Mouse (Mus musculus): ENCODE data around the gene Arhgef7. TPM values are rescaled to one million over a fixed set of nuclear protein-coding genes. Genes with fewer than 3 reads are reported as not detected.

The Arhgef7 gene
- total and polyA plus RNA-seq, 2 experiments, result 12.4 to 15.8 TPM

GRCm38 (mm10) chr8:11700060-11701032 is 27.2 kb upstream of the Arhgef7 start:
- peak; percentile 63 for DNase-seq (ENCODE audit: extremely low read depth, low read depth, low spot score)
- no peaks in the 10 kb centered on the region for H3K27me3 ChIP-seq (ENCODE audit: control insufficient read depth, insufficient read depth, low read length)
- H3K27ac ChIP-seq (replicated peaks; ENCODE audit: insufficient read depth, low read depth, low read length), result no peak overlapping the region
- TF ChIP-seq CTCF (IDR thresholded peaks at IDR 0.05; ENCODE audit: low read depth, low read length) (peak; percentile 96), POLR2A (IDR thresholded peaks at IDR 0.05; ENCODE audit: extremely low read depth, insufficient read depth, low read length) (no peak)
- no peak overlapping the region for H3K9ac ChIP-seq (ENCODE audit: low read depth, low read length)
- peaks cover 4% of the 10 kb centered on the region for H3K4me1 ChIP-seq (ENCODE audit: control insufficient read depth, insufficient read depth, low read length)
- no peaks in the 10 kb centered on the region for H3K36me3 ChIP-seq (ENCODE audit: control insufficient read depth, insufficient read depth, low read length)
- 27% methylated on average over 26 of the region's 26 CpGs for WGBS
- no peaks in the 10 kb centered on the region for H3K79me2 ChIP-seq (ENCODE audit: control insufficient read depth, insufficient read depth, low read length)
- H3K4me3 ChIP-seq (ENCODE audit: insufficient read depth, low read depth, low read length), result no peak overlapping the region

- H3K4me1 ChIP-seq (ENCODE audit: control insufficient read depth, insufficient read depth, low read length), result peaks cover 4% of the 10 kb centered on the region
- H3K27me3 ChIP-seq (ENCODE audit: control insufficient read depth, insufficient read depth, low read length), result no peaks in the 10 kb centered on the region
- H3K79me2 ChIP-seq (ENCODE audit: control insufficient read depth, insufficient read depth, low read length), result no peaks in the 10 kb centered on the region
- H3K27ac ChIP-seq (replicated peaks; ENCODE audit: insufficient read depth, low read depth, low read length), result no peak within 1 kb of the TSS
- WGBS, result 51% methylated on average over 6 of the region's 6 CpGs
- TF ChIP-seq CTCF (IDR thresholded peaks at IDR 0.05; ENCODE audit: low read depth, low read length) (no peak), POLR2A (IDR thresholded peaks at IDR 0.05; ENCODE audit: extremely low read depth, insufficient read depth, low read length) (no peak)
- no peak within 1 kb of the TSS for H3K9ac ChIP-seq (ENCODE audit: low read depth, low read length)
- DNase-seq (ENCODE audit: extremely low read depth, low read depth, low spot score), result no peak
- H3K4me3 ChIP-seq (ENCODE audit: insufficient read depth, low read depth, low read length), result no peak within 1 kb of the TSS
- no peaks in the 10 kb centered on the region for H3K36me3 ChIP-seq (ENCODE audit: control insufficient read depth, insufficient read depth, low read length)
These were observed 26.5 kb upstream of the Arhgef7 start, which contains the start of gene 1700016D06Rik for GRCm38 (mm10) chr8:11701033-11701362. Gene 1700016D06Rik (minus strand): TSS chr8:11701063.

GRCm38 (mm10) chr8:11701428-11701827 is 26.1 kb upstream of the Arhgef7 start:
- H3K4me3 ChIP-seq (ENCODE audit: insufficient read depth, low read depth, low read length), result no peak overlapping the region

GRCm38 (mm10) chr8:11703789-11704188 is 23.7 kb upstream of the Arhgef7 start:
- H3K9ac ChIP-seq (ENCODE audit: low read depth, low read length), result no peak overlapping the region
- H3K79me2 ChIP-seq (ENCODE audit: control insufficient read depth, insufficient read depth, low read length), result no peaks in the 10 kb centered on the region
- H3K4me1 ChIP-seq (ENCODE audit: control insufficient read depth, insufficient read depth, low read length), result peaks cover 4% of the 10 kb centered on the region
- 92% methylated on average over 5 of the region's 5 CpGs for WGBS
- no peak overlapping the region for H3K27ac ChIP-seq (replicated peaks; ENCODE audit: insufficient read depth, low read depth, low read length)
- DNase-seq (ENCODE audit: extremely low read depth, low read depth, low spot score), result no peak
- H3K4me3 ChIP-seq (ENCODE audit: insufficient read depth, low read depth, low read length), result no peak overlapping the region
- H3K27me3 ChIP-seq (ENCODE audit: control insufficient read depth, insufficient read depth, low read length), result no peaks in the 10 kb centered on the region
- TF ChIP-seq CTCF (IDR thresholded peaks at IDR 0.05; ENCODE audit: low read depth, low read length) (no peak), POLR2A (IDR thresholded peaks at IDR 0.05; ENCODE audit: extremely low read depth, insufficient read depth, low read length) (no peak)
- H3K36me3 ChIP-seq (ENCODE audit: control insufficient read depth, insufficient read depth, low read length), result no peaks in the 10 kb centered on the region

More at GRCm38 (mm10) chr8:11701428-11701827, 26.1 kb upstream of the Arhgef7 start:
- peak; percentile 23 for DNase-seq (ENCODE audit: extremely low read depth, low read depth, low spot score)
- no peak overlapping the region for H3K9ac ChIP-seq (ENCODE audit: low read depth, low read length)
- TF ChIP-seq POLR2A (IDR thresholded peaks at IDR 0.05; ENCODE audit: extremely low read depth, insufficient read depth, low read length) (no peak), CTCF (IDR thresholded peaks at IDR 0.05; ENCODE audit: low read depth, low read length) (no peak)
- H3K79me2 ChIP-seq (ENCODE audit: control insufficient read depth, insufficient read depth, low read length), result no peaks in the 10 kb centered on the region
- no peaks in the 10 kb centered on the region for H3K36me3 ChIP-seq (ENCODE audit: control insufficient read depth, insufficient read depth, low read length)
- peaks cover 4% of the 10 kb centered on the region for H3K4me1 ChIP-seq (ENCODE audit: control insufficient read depth, insufficient read depth, low read length)
- H3K27ac ChIP-seq (replicated peaks; ENCODE audit: insufficient read depth, low read depth, low read length), result no peak overlapping the region
- 46% methylated on average over 6 of the region's 6 CpGs for WGBS
- H3K27me3 ChIP-seq (ENCODE audit: control insufficient read depth, insufficient read depth, low read length), result no peaks in the 10 kb centered on the region

DNA sequence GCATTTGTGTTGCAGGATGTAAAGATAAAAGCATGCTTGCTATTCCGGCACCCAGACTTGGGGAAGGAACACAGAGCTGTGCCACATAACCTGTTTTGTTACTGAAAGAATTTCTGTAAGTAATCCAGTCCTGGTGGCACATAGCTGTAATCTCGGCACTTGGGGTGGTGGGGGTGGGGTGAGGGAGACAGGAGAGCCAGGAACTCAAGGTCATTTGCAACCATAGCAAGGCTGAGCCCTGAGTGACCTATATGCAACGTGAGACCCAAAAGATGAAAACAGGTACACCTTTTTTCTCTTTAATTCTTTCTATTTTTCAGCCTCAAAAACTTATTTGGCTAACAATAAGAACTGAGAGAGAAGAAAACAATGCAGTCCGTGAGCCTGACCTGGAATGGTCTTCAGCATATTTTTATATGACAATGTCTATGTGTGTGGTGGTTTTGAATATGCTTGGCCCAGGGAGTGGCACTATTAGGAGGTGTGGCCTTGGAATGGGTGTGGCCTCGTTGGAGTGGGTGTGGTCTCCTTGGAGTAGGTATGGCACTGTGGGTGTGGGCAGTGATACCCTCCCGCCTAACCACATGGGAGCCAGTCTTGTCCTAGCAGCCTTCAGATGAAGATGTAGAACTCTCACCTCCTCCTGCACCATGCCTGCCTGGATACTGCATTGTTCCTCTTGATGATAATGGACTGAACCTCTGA is 22.7 kb upstream of the Arhgef7 start:
- no peaks in the 10 kb centered on the region for H3K36me3 ChIP-seq (ENCODE audit: control insufficient read depth, insufficient read depth, low read length)
- TF ChIP-seq POLR2A (IDR thresholded peaks at IDR 0.05; ENCODE audit: extremely low read depth, insufficient read depth, low read length) (no peak), CTCF (IDR thresholded peaks at IDR 0.05; ENCODE audit: low read depth, low read length) (no peak)
- no peak overlapping the region for H3K27ac ChIP-seq (replicated peaks; ENCODE audit: insufficient read depth, low read depth, low read length)
- H3K27me3 ChIP-seq (ENCODE audit: control insufficient read depth, insufficient read depth, low read length), result no peaks in the 10 kb centered on the region
- peaks cover 4% of the 10 kb centered on the region for H3K4me1 ChIP-seq (ENCODE audit: control insufficient read depth, insufficient read depth, low read length)
- no peak overlapping the region for H3K9ac ChIP-seq (ENCODE audit: low read depth, low read length)
- 63% methylated on average over 6 of the region's 6 CpGs for whole genome bisulfite sequencing
- no peaks in the 10 kb centered on the region for H3K79me2 ChIP-seq (ENCODE audit: control insufficient read depth, insufficient read depth, low read length)
- no peak overlapping the region for H3K4me3 ChIP-seq (ENCODE audit: insufficient read depth, low read depth, low read length)
- no peak for DNase-seq (ENCODE audit: extremely low read depth, low read depth, low spot score)

Data from liver, adult 2 months (tissue).